Mouse (Mus musculus) ES-Bruce4 (cell line): ENCODE data around the gene Acot9. TPM values are rescaled to one million over a fixed set of nuclear protein-coding genes. Genes with fewer than 3 reads are reported as not detected.

Experiments
- H3K27ac ChIP-seq: 2 replicates; pipeline ENCODE4 v1.5.1; 2012; ENCODE audit warnings: low read length, inconsistent platforms; ENCODE audit not compliant: insufficient read depth
- H3K27me3 ChIP-seq: 2 replicates; pipeline ENCODE4 v1.6.1; 2012; ENCODE audit warnings: mild to moderate bottlenecking, low read length, inconsistent platforms; ENCODE audit not compliant: control insufficient read depth, poor library complexity, insufficient read depth, severe bottlenecking
- H3K36me3 ChIP-seq: 2 replicates; pipeline ENCODE4 v1.6.1; 2012; ENCODE audit warnings: inconsistent platforms, mild to moderate bottlenecking, low read length, moderate library complexity; ENCODE audit not compliant: control insufficient read depth, poor library complexity, insufficient read depth, severe bottlenecking
- H3K4me1 ChIP-seq: one replicate; pipeline ENCODE4 v1.8.1; 2011; ENCODE audit warnings: low read length; ENCODE audit not compliant: control insufficient read depth, insufficient read depth
- H3K4me3 ChIP-seq: 2 replicates; pipeline ENCODE4 v1.5.1; 2011; ENCODE audit warnings: low read depth, mild to moderate bottlenecking, low read length
- H3K9ac ChIP-seq: 2 replicates; pipeline ENCODE4 v1.6.1; 2012; ENCODE audit warnings: low read depth, mild to moderate bottlenecking, inconsistent platforms; ENCODE audit not compliant: poor library complexity, severe bottlenecking
- H3K9me3 ChIP-seq: replicated peaks from 2 replicates; pipeline ENCODE4 v1.6.1; 2012; ENCODE audit warnings: mild to moderate bottlenecking, low read length, inconsistent platforms; ENCODE audit not compliant: control insufficient read depth, poor library complexity, insufficient read depth, severe bottlenecking
- CTCF ChIP-seq: IDR thresholded peaks from one replicate; pipeline ENCODE4 v1.8.1; 2011; ENCODE audit warnings: low read depth, low read length
- EP300 ChIP-seq: IDR thresholded peaks from 2 replicates; pipeline ENCODE4 v1.6.1; 2011; ENCODE audit warnings: low read depth, low read length; ENCODE audit not compliant: insufficient read depth
- POLR2A ChIP-seq: IDR thresholded peaks from one replicate; pipeline ENCODE4 v1.8.1; 2011; ENCODE audit warnings: low read length; ENCODE audit not compliant: insufficient read depth
- polyA plus RNA-seq: library from polyadenylated mRNA; stranded (reverse); fragments of >200 nt; gene quantifications from 2 replicates; pipeline ENCODE4 v1.2.4, GENCODE M21; 2011; ENCODE audit warnings: low read depth; ENCODE audit not compliant: missing spikeins, insufficient read depth, insufficient read length

Gene Acot9
- 63.8 and 67.0 TPM in 2 replicates for polyA plus RNA-seq

DNA sequence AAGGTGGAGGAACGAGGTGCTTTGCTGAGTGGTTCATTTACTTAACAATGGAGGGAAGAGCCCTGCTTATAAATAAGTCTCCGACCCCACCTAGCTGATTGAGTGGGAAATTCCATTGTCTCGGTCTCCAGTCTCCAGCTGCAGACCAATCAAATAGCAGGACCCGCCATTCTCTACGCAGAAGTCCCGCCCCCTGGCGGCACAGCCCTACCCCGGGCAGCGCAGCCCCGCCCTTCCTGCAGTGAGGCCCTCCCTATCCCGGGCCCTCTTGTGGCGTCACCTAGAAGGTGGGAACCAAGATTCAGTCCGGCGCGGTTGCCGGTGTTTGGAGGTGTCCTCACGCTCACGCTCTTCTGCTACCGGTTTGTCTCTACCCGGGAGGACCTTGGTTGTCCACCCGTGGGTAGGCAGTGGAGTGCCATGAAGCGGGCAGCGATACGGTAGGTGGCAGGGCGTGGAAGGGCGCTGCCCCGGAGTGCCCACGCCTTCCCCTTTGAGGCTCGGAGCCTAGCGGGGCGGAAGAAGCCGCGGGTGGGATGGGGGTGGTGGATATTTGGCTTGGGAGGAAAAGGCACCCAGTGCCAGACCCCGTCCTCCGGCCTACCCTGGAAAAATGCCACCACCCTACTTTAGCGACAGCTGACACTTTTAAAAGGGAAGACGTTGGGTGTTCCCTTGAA is at the start of gene Acot9:
TSS of gene Acot9 (plus strand) at position 209 of the 680 bp plus-strand sequence.
- Histone ChIP-seq H3K9me3 (no peaks in the 10 kb centered on the region; the same call in 1 of the 2 replicates), H3K27ac (peak within 1 kb of the TSS; percentile 61), H3K4me1 (no peaks in the 10 kb centered on the region), H3K36me3 (no peaks in the 10 kb centered on the region; the same call in 1 of the 2 replicates), H3K4me3 (peak within 1 kb of the TSS; percentile 96), H3K27me3 (no peaks in the 10 kb centered on the region), H3K9ac (peak within 1 kb of the TSS; percentile 47)
- TF ChIP-seq POLR2A, result peak; percentile 82
- TF ChIP-seq EP300, result no peak
- no peak for TF ChIP-seq CTCF

- Histone ChIP-seq H3K4me3 (no peak overlapping the region), H3K9me3 (no peaks in the 10 kb centered on the region), H3K36me3 (peaks cover 3% of the 10 kb centered on the region; the same call in 1 of the 2 replicates), H3K9ac (no peak overlapping the region), H3K27me3 (no peaks in the 10 kb centered on the region), H3K27ac (no peak overlapping the region), H3K4me1 (no peaks in the 10 kb centered on the region)
- TF ChIP-seq EP300 (no peak), POLR2A (no peak), CTCF (no peak)
Measured at GRCm38 (mm10) chrX:155214291-155215136, 47.7 kb upstream of the Acot9 start.

GRCm38 (mm10) chrX:155215501-155216248 is 46.6 kb upstream of the Acot9 start:
- peak overlapping the region; percentile 70 for H3K4me3 ChIP-seq
- H3K27me3 ChIP-seq, result no peaks in the 10 kb centered on the region

GRCm38 (mm10) chrX:155216271-155216670 is 46.0 kb upstream of the Acot9 start, which contains the start of gene Sat1:
Gene Sat1, minus strand, starts transcription at chrX:155216449.
- no peaks in the 10 kb centered on the region for H3K9me3 ChIP-seq
- H3K36me3 ChIP-seq, result peaks cover 3% of the 10 kb centered on the region; the same call in 1 of the 2 replicates
- H3K4me3 ChIP-seq, result peak within 1 kb of the TSS; percentile 70
- H3K27me3 ChIP-seq, result no peaks in the 10 kb centered on the region
- TF ChIP-seq POLR2A (no peak), CTCF (peak; percentile 36)
- no peaks in the 10 kb centered on the region for H3K4me1 ChIP-seq
- no peak within 1 kb of the TSS; the same call in 1 of the 2 replicates for H3K27ac ChIP-seq
- H3K9ac ChIP-seq, result peak within 1 kb of the TSS; percentile 51

More at GRCm38 (mm10) chrX:155215501-155216248, 46.6 kb upstream of the Acot9 start:
- Histone ChIP-seq H3K9me3 (no peaks in the 10 kb centered on the region), H3K9ac (peak overlapping the region; percentile 51), H3K27ac (no peak overlapping the region), H3K4me1 (no peaks in the 10 kb centered on the region), H3K36me3 (peaks cover 3% of the 10 kb centered on the region; the same call in 1 of the 2 replicates)
- TF ChIP-seq CTCF (no peak), EP300 (no peak), POLR2A (no peak)

GRCm38 (mm10) chrX:155218277-155218676 is 44.0 kb upstream of the Acot9 start:
- no peaks in the 10 kb centered on the region for H3K27me3 ChIP-seq
- no peak overlapping the region for H3K4me3 ChIP-seq
- H3K36me3 ChIP-seq, result peaks cover 3% of the 10 kb centered on the region; the same call in 1 of the 2 replicates
- H3K4me1 ChIP-seq, result no peaks in the 10 kb centered on the region
- no peak overlapping the region for H3K9ac ChIP-seq
- H3K9me3 ChIP-seq, result no peaks in the 10 kb centered on the region
- H3K27ac ChIP-seq, result no peak overlapping the region
- TF ChIP-seq CTCF, result no peak
